Mouse (Mus musculus) thymus, postnatal 4 days (tissue): ENCODE measurements around the gene Topbp1.

ENCODE experiments used
- DNase-seq: peaks from one replicate; pipeline ENCODE4 v3.0.0; 2021

Topbp1 gene

DNA sequence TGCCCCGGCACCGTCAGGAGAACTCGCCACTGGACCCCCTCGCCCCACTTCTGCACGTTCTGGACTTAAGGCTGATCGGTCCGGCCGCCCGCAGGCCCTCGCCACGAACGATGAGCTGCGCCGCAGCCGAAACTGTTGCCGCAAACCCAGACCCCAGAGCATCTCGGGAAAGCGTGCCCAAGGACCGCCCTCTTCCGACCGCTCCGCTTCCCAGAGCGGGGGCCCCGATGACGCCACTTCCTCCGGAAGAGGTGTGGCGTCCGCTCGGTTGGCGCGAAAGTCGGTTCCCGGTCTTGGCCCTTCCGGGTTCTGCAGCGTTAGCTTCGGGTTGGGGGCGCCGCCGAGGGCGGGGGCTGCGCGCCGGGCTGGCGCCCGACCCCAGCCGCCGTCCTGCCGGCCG is at the start of gene Topbp1, which contains the start of gene 1300017J02Rik:
Gene Topbp1, plus strand, starts transcription at position 289 of the 400 bp plus-strand sequence.
Gene 1300017J02Rik, minus strand, starts transcription at position 156 of the 400 bp plus-strand sequence.
- DNase-seq: peak; percentile 95

- peak; percentile 20 for DNase-seq
Measured at GRCm38 (mm10) chr9:103265778-103266177, 39.2 kb upstream of the Topbp1 start.

DNA sequence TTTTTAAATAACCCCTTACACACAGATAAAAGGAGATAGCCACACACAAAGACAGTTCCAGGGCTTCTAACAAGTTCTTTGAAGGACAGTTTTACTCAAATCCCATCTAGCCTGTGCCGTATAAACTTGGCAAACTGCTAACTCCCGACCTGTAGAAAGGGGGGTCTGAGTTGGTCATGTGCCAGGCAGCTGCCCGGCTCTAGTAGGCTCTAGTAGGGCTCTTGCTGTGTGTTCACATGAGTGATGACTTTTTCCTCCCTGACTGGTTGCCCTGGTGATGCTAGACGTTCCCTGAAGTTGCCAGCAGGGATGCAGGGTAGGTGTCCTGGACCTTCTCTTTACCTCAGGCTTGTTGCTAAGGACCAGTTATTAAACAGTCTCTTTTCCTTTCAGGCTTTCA is 33.9 kb upstream of the Topbp1 start:
- DNase-seq: no peak

DNA sequence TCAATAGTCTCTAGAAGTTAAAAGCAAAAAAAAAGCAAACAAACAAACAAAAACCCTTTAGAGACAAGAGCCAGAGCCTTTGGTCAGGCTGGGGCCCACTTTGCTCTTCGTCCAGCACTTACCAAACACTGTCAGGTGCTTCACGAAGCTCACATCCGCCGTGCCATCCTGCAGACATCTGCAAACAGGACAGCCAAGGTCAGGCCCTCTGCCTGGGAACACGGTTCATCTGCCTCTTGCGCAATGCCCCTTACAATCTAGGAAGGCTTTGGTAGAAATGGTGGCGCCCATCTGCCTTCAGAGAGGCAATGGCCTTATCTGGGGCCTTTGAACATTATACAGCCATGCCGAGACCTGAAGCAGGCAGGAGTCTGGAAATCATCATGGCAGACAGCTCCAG is 30.2 kb upstream of the Topbp1 start:
- DNase-seq: no peak

GRCm38 (mm10) chr9:103275676-103276075 is 29.3 kb upstream of the Topbp1 start:
- no peak for DNase-seq

DNA sequence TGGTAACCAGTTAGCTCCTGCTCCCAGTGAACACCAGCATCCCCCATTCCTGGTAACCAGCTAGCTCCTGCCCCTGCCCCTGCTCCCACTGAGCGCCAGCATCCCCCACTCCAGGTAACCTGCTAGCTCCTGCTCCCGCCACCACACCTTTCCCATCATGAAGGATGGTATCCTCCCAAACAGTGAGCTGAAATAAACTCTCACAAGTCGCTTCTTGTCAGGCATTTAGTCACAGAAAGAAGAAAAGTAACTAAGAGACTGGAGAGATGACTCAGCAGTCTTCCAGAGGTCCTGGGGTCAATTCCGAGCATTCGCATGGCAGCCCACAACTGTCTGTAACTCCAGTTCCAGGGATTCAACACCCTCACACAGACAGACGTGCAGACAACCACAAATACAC is 28.1 kb upstream of the Topbp1 start:
- DNase-seq: no peak

- DNase-seq: no peak
Measured at GRCm38 (mm10) chr9:103286396-103286795, 18.6 kb upstream of the Topbp1 start.

DNA sequence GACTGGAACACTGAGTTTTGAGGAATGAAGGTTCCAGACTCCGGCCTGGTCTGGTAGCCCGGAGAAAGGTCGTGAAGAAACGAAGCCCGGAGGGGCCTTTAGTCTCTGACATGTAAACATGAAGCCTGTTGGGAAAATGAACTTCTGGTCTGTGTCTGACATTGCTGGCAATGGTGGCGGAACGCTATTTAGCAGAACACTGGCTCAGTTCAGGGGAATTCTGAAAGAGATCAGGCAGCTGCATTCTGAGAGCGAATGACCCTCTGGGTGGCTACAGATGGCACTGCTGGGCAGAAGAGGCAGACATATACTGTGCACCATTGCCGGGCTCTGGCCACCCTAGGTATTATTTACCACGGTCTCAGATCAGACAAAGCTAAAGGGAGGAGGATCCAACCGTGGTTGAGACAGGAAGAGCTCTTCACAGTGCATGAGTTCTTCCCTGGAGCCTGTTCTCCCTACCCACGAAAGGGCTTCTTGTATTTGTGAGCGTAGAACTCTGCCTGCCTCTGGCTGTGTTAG is 18.1 kb upstream of the Topbp1 start:
- DNase-seq: no peak

DNA sequence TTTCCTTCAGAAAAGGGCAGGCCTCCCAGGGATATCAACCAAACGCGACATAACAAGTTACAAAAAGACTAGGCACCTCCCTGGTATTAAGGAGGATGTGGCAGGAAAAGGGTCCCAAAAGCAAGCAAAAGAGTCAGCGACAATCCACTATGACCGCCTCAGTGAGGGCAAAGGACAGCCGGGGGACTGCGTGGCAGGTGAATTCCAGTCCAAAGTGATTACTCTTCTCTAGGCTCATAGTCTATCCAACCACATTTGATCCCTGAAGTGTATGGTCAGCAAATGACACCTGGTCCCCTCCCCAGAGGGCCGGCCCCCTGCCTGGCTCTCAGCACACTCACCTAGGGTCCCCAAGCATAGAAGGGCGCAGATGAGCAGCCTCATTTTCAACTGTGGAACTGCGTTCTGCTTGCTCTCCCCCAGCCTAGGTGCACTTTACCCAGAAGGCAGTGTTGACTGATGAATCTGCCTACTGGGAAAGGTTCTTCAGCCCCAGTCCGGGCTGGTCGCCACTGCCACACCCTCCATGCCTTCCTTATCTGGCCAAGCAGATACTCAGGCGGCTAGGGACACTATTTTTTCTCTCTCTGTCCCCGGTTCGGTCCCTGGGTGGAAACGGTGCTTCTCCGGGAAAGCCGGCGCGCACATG is 17.1 kb upstream of the Topbp1 start:
- DNase-seq: no peak

DNA sequence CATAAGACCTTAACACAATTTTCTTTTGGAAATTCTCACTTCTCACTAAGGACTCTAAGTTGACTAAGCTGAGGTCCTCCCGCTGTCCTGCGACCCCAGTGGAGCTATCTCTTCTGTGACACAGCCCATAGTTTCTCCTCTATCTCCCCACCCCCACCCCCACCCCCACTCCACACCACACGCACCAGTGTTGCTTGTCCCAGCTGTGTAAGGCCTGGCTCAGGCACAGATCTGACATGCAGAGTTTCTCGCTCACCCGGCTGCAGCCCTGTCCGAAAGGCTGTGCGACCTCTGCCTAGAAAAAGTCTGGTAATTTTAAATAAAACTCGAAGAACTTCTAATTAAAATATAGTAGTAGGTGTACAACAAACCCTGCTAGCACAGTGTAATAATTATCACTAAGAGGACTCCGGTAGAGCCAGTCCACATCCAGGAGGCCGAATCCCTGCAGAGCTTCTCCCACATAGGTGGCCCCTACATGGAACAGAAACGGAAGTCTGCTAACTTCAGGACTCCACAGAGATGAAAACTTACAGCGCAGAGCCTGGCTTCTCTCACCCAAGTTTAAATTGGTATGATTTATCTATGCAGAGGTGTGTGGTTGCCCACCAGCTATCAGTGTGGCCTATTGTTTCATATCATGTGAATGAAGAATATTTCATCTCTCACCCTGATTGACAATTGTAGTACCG is 16.4 kb upstream of the Topbp1 start:
- no peak for DNase-seq

DNA sequence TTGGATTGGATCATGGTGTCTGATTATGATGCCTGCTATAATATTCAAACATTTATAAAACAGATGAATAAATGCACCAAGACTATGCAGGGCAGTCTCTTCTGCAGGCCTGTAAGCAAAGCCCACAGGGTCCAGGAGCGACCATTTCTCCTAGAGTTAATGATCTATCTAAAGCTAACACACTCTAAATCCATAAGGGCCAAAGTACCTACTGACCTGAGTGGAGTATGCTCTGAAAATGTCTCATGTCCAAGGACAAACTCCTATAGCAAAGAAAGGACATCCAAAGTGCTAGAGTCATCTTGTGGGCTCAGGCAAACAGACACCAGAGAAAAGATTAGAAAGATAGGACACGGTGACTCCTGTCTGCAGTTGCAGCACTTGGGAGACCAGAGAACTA is 10.5 kb upstream of the Topbp1 start:
- DNase-seq: no peak

GRCm38 (mm10) chr9:103301086-103301485 is 3.9 kb upstream of the Topbp1 start:
- DNase-seq: no peak

DNA sequence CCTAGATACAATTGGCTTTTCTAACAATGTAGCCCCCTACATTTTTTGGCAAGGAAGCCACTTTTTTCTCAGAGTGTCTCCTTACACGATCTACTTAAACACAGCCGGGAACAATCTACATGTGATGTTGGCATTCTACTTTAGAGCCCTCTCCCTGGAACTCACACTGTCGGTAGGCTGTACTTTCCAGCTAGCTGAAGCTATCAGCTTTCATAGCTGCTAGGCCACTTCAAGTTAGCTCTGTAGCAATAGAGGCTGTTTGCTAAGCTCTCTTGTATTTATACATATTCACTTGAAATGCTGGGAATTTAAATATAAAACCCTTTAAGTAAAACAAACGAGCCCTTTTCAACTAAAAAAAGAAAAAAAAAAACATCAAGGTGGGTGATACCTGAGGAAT is 2.8 kb upstream of the Topbp1 start:
- DNase-seq: no peak

DNA sequence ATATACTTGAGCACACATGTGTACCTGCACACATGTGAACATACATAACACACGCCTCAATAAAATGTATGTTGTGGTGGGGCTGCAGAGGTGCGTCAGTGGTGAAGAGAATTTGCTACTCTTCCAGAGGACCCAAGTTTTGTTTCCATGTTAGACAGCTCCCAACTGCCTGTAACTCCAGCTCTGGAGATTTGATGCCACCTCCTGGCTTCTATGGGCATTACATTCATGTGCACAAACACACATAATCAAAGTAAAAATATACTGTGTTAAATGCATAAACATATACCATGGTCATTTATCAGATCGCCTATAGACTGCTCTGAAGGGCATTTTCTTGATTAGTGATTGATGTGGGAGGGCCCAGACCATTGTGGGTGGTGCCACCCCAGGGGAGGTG is 2.3 kb upstream of the Topbp1 start:
- peak; percentile 73 for DNase-seq

DNA sequence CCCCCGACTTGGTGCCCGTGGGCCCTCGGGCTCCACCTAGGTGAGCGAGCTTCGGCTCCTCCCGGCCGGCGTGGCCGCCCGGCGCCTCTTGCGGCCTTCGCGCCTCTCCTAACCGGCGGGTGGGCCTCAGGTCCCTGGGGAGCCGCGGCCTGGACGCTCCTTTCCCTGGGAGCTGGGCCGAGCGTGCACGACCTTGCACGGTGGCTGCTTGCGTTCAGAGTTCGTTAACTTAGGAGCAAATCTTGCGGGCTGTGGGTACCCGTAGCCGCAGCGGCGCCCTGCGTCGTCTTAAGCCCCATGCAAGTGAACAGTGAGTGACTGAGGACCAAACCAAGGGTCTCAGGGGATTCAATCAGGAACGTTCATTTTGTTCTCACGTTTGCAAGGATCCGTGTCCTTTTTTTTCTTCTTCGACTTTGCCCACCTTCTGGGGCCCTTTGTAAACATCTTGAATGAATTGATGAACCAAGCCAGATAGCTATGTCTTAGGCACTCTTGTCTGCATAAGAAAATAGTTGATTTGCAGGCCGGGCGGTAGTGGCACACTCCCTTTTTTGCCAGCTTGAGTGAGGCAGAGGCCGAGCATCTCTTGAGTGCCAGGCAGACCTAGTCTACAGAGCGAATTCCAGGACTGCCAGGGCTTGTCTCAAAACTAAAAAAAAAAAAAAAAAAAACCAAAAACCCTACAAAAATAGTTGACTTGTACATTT is 472 bp downstream of the Topbp1 start:
- peak; percentile 18 for DNase-seq

GRCm38 (mm10) chr9:103309832-103310231 is 4.8 kb downstream of the Topbp1 start:
- peak; percentile 27 for DNase-seq

GRCm38 (mm10) chr9:103324678-103325077 is 19.7 kb downstream of the Topbp1 start:
- DNase-seq: no peak

GRCm38 (mm10) chr9:103326449-103326848 is 21.4 kb downstream of the Topbp1 start:
- no peak for DNase-seq

DNA sequence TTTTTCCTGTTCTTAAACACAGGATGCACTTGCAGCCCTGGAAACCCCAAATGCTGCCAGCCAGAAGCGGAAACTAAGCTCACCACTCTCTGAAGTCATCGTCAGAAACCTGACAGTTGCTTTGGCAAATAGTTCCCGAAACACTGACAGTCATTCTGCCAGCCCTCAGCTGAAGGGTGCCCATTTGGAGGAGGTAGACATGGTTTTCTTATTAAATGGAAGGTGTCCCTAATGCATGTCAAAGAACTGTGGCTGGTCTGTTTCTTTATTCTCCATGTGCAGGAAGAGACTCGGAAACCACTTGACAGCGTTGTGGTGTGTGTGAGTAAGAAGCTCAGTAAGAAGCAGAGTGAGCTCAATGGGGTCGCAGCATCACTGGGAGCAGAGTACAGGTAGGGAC is 27.6 kb downstream of the Topbp1 start:
- no peak for DNase-seq

DNA sequence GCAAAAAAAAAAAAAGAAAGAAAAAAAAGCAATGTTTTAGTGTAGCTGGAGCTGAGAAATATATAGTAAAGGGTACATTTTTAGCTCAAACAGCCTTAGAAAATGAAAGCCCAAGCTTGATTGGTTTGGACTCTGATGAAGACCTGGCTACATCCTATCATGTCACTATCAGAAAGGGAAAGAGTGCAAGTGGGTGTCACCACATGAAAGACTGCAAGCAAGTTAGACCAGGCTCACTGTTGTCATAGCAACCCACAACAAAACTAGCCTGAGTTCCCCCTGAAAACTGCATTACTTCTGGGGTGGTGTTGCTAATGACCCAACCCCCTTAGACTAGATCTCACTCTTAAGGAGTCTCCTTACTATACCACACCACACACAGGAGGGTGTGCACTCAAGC is 31.9 kb downstream of the Topbp1 start:
- no peak for DNase-seq

- DNase-seq: no peak
Measured at GRCm38 (mm10) chr9:103347045-103347444, 42.0 kb downstream of the Topbp1 start.

DNA sequence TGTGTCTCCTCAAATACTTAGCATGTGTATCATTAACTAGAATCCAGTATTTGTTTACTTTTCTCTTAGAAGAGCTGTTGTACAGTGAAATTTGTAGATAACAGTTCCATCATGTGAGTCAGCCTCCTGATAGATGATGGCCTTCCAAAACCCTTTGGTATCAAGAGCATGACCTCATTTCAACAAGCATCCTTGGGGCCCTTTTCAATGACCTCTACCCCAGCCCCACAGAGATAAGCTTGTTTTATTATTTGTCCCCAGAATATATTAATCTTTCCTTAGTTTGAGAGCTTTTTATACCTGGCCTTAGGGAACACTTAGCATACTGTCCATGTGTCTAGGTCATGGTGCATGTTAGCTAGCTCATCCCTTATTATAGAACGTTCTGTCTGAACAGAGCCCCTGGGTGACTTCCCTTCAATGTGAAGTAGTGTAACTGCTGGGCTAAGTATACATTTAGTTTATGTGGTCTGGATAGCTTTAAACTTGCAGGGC is 43.0 kb downstream of the Topbp1 start:
- DNase-seq: no peak

- DNase-seq: no peak
Measured at GRCm38 (mm10) chr9:103348791-103349190, 43.8 kb downstream of the Topbp1 start.
